Mouse (Mus musculus) megakaryocyte progenitor cell, adult 5-6 weeks (primary cell): ENCODE data around the gene Rhob. TPM values are rescaled to one million over a fixed set of nuclear protein-coding genes. Genes with fewer than 3 reads are reported as not detected.
A peak's percentile ranks its signal among the peaks of the same experiment; 100 is the strongest.

Source experiments
- ATAC-seq: replicated peaks from 2 replicates; pipeline ENCODE4 v1.8.0; 2016; ENCODE audit warnings: mild to moderate bottlenecking, moderate TSS enrichment, inconsistent platforms; ENCODE audit not compliant: poor library complexity
- total RNA-seq, 2 experiments: library from RNA; stranded (forward) in 1 of 2; stranded (reverse) in 1 of 2; fragments of 157-497, 149-512 nt in 1 of 2; fragments of 200-1000 nt in 1 of 2; gene quantifications; 2 replicates each; pipeline versions ENCODE4 v1.2.3 to v1.2.4; 2015 to 2017

The Rhob gene
- total RNA-seq, 2 experiments from 2014 or later = 64.6 to 112 TPM

- ATAC-seq = no peak
These were observed 48.0 kb downstream of the Rhob start for GRCm38 (mm10) chr12:8451571-8452485.

GRCm38 (mm10) chr12:8450639-8451038, 49.2 kb downstream of the Rhob start:
- peak; percentile 90 for ATAC-seq

GRCm38 (mm10) chr12:8450028-8450427, 49.8 kb downstream of the Rhob start:
- no peak for ATAC-seq

Other genes starting within 250 kb of the Rhob start
- not detected in 2 replicates for gene Gdf7, start 198.1 kb downstream of the Rhob start, total RNA-seq (2015)
- not detected in 2 replicates for gene Gdf7, start 198.1 kb downstream of the Rhob start, total RNA-seq (2017)
- 5.6 and 8.3 TPM in 2 replicates for gene Hs1bp3, start 186.6 kb downstream of the Rhob start, total RNA-seq (2015)
- gene Hs1bp3, start 186.6 kb downstream of the Rhob start, total RNA-seq (2017) = 4.4 and 7.4 TPM in 2 replicates
- not detected in 2 replicates for gene Slc7a15, start 99.1 kb upstream of the Rhob start, total RNA-seq (2015)
- gene Slc7a15, start 99.1 kb upstream of the Rhob start, total RNA-seq (2017) = not detected in 2 replicates
- 164 and 166 TPM in 2 replicates for gene Pum2, start 174.1 kb upstream of the Rhob start, total RNA-seq (2015)
- gene Pum2, start 174.1 kb upstream of the Rhob start, total RNA-seq (2017) = 116 and 129 TPM in 2 replicates